Mouse (Mus musculus) forebrain, embryonic 16.5 days (tissue): ENCODE measurements around the gene Cd24a. TPM values are rescaled to one million over a fixed set of nuclear protein-coding genes. Genes with fewer than 3 reads are reported as not detected.

Experiments
- ATAC-seq: fragments of 200-750 bp; cut with Nextera tagmentation; 2 replicates; pipeline ENCODE4 v1.8.0; 2017; ENCODE audit warnings: mild to moderate bottlenecking, moderate library complexity
- H3K27ac ChIP-seq: fragments of 300-500 bp; sonication (generic); 2 replicates; pipeline ENCODE4 v1.5.1; 2014; ENCODE audit warnings: low read length, control low read depth
- H3K27me3 ChIP-seq: fragments of 300-500 bp; sonication (generic); replicated peaks from 2 replicates; pipeline ENCODE4 v1.6.1; 2014; ENCODE audit warnings: low read length; ENCODE audit not compliant: control insufficient read depth, insufficient read depth
- H3K36me3 ChIP-seq: fragments of 300-500 bp; sonication (generic); 2 replicates; pipeline ENCODE4 v1.6.1; 2014; ENCODE audit not compliant: control insufficient read depth, insufficient read depth
- H3K4me1 ChIP-seq: fragments of 300-500 bp; sonication (generic); replicated peaks from 2 replicates; pipeline ENCODE4 v1.6.1; 2014; ENCODE audit warnings: low read length; ENCODE audit not compliant: control insufficient read depth, insufficient read depth
- H3K4me2 ChIP-seq: fragments of 300-500 bp; sonication (generic); 2 replicates; pipeline ENCODE4 v1.6.1; 2014; ENCODE audit warnings: mild to moderate bottlenecking, low read length, control low read depth
- H3K4me3 ChIP-seq: fragments of 300-500 bp; sonication (generic); replicated peaks from 2 replicates; pipeline ENCODE4 v1.5.1; 2014; ENCODE audit warnings: mild to moderate bottlenecking, low read length, control low read depth
- H3K9ac ChIP-seq: fragments of 300-500 bp; sonication (generic); replicated peaks from 2 replicates; pipeline ENCODE4 v1.6.1; 2014; ENCODE audit warnings: low read depth, low read length, control low read depth
- H3K9me3 ChIP-seq: fragments of 300-500 bp; sonication (generic); 2 replicates; pipeline ENCODE4 v1.6.1; 2016; ENCODE audit warnings: low read length; ENCODE audit not compliant: control insufficient read depth
- WGBS: fragments of 180-500 bp; shearing (Covaris S2); extraction: QIAGEN DNeasy Blood & Tissue Kit; methylation state at CpG from one replicate; pipeline ENCODE4 v1.1.7; 2014; 5-methylcytosine and 5-hydroxymethylcytosine counted together
- polyA plus RNA-seq: library from polyadenylated mRNA; unstranded; fragments of >200 nt; fragmentation: Nextera tagmentation; extraction: Ambion mirVana; gene quantifications from 2 replicates; pipeline ENCODE4 v1.2.1, GENCODE M21; 2015

Cd24a gene
- polyA plus RNA-seq, 1 experiment from 2014 or later: 918 TPM

GRCm38 (mm10) chr10:43594894-43595293 is 16.8 kb downstream of the Cd24a start:
- no peaks in the 10 kb centered on the region for H3K4me1 ChIP-seq
- no peaks in the 10 kb centered on the region for H3K36me3 ChIP-seq
- H3K4me3 ChIP-seq: no peak overlapping the region
- no peak overlapping the region for H3K27ac ChIP-seq
- no peak overlapping the region for H3K9ac ChIP-seq
- WGBS: 70% methylated on average over 3 of the region's 3 CpGs
- no peaks in the 10 kb centered on the region for H3K27me3 ChIP-seq
- H3K4me2 ChIP-seq: no peak overlapping the region
- no peak for ATAC-seq
- H3K9me3 ChIP-seq: no peaks in the 10 kb centered on the region

DNA sequence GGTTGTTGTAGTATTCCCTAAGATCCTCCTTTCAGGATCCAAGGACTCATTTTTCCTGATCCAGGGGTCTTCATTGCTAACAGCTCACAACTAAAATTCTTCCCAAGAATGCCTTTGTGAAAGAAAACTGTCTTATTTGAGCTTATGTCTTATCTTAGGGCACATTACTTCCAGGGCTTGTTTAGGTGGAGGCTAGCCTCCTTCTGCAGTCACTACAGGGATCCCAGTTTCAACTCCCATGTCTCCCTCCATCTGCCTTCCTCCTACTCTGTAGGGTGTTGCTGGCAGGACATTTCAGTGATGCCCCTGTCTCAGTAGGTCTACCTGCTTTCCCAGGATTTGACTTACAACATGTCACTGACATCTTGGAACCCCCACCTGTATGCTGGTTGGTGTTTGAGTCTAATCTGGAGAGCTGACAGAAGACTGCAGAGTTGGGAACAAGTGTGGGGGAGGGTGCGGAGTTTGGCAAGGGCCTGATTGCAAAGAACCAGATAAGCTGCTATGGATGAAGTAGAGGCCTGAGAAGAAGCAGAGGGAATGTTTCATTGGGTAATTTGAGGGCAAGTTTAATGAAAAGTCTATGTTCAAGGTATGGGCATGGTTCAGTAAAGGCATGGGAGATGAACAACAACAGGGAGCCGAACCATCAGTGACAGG is 20.1 kb downstream of the Cd24a start:
- WGBS: 85% methylated on average over 2 of the region's 2 CpGs
- no peaks in the 10 kb centered on the region for H3K27me3 ChIP-seq
- no peak overlapping the region for H3K9ac ChIP-seq
- no peaks in the 10 kb centered on the region for H3K9me3 ChIP-seq
- H3K4me2 ChIP-seq: no peak overlapping the region
- no peak overlapping the region for H3K27ac ChIP-seq
- H3K36me3 ChIP-seq: no peaks in the 10 kb centered on the region
- peaks cover 17% of the 10 kb centered on the region for H3K4me1 ChIP-seq
- H3K4me3 ChIP-seq: no peak overlapping the region
- no peak for ATAC-seq

GRCm38 (mm10) chr10:43601039-43601438 is 23.0 kb downstream of the Cd24a start:
- Histone ChIP-seq H3K4me1 (peaks cover 17% of the 10 kb centered on the region), H3K4me2 (no peak overlapping the region), H3K9me3 (no peaks in the 10 kb centered on the region), H3K4me3 (no peak overlapping the region), H3K27ac (peak overlapping the region; percentile 84), H3K27me3 (no peaks in the 10 kb centered on the region), H3K36me3 (no peaks in the 10 kb centered on the region), H3K9ac (no peak overlapping the region)
- ATAC-seq: no peak
- WGBS: 85% methylated on average over 1 of the region's 1 CpGs

GRCm38 (mm10) chr10:43601511-43602396 is 23.7 kb downstream of the Cd24a start:
- H3K9ac ChIP-seq: no peak overlapping the region
- peaks cover 17% of the 10 kb centered on the region for H3K4me1 ChIP-seq
- H3K9me3 ChIP-seq: no peaks in the 10 kb centered on the region
- 30% methylated on average over 14 of the region's 14 CpGs for WGBS
- H3K4me3 ChIP-seq: no peak overlapping the region
- ATAC-seq: peak; percentile 83
- H3K36me3 ChIP-seq: no peaks in the 10 kb centered on the region
- H3K27me3 ChIP-seq: no peaks in the 10 kb centered on the region
- H3K4me2 ChIP-seq: peak overlapping the region; percentile 29; the same call in 1 of the 2 replicates
- H3K27ac ChIP-seq: peak overlapping the region; percentile 84

DNA sequence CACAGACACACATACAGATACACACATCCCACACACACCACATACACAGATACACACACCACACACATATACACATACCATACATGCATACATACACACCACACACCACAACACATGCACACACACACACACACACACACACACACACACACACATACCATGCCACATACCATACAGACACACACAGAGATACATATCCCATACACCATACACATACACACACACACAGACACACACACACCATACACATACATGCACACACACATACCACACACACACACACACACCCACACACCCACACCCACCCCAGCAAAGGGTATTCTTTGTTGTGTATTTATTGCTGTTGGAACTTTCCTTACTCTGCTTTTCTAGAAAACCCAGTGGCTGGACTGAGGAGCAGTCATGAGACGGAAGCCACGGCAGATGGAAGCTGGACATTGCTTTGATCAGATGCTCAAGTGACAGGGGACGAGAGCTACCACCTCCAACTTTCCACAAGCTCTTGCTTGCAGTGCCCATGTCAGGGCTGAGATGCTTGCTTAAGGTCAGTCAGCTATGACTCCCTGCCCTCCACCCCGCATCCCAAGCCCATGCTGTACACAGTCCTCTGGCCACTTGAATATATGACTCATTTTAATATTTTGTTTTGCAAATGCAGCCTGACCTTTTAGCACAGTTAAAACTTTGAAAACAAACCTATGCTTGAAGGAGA is 26.0 kb downstream of the Cd24a start:
- Histone ChIP-seq H3K9ac (no peak overlapping the region), H3K27ac (no peak overlapping the region), H3K27me3 (no peaks in the 10 kb centered on the region), H3K4me2 (no peak overlapping the region), H3K4me3 (no peak overlapping the region), H3K9me3 (no peaks in the 10 kb centered on the region), H3K36me3 (no peaks in the 10 kb centered on the region), H3K4me1 (peaks cover 17% of the 10 kb centered on the region)
- 86% methylated on average over 4 of the region's 4 CpGs for WGBS
- no peak for ATAC-seq

- ATAC-seq: no peak
- WGBS: 86% methylated on average over 10 of the region's 10 CpGs
- Histone ChIP-seq H3K9me3 (no peaks in the 10 kb centered on the region), H3K4me3 (no peak overlapping the region), H3K27me3 (no peaks in the 10 kb centered on the region), H3K4me1 (peaks cover 17% of the 10 kb centered on the region), H3K27ac (no peak overlapping the region), H3K36me3 (no peaks in the 10 kb centered on the region), H3K9ac (no peak overlapping the region), H3K4me2 (no peak overlapping the region)
Observed at GRCm38 (mm10) chr10:43604687-43605250, 26.7 kb downstream of the Cd24a start.

GRCm38 (mm10) chr10:43605901-43606300 is 27.8 kb downstream of the Cd24a start:
- Histone ChIP-seq H3K9ac (no peak overlapping the region), H3K27me3 (no peaks in the 10 kb centered on the region), H3K4me1 (peaks cover 15% of the 10 kb centered on the region), H3K4me2 (no peak overlapping the region), H3K4me3 (no peak overlapping the region), H3K27ac (no peak overlapping the region), H3K9me3 (no peaks in the 10 kb centered on the region), H3K36me3 (no peaks in the 10 kb centered on the region)
- no peak for ATAC-seq
- WGBS: 78% methylated on average over 7 of the region's 7 CpGs

- Histone ChIP-seq H3K4me3 (no peak overlapping the region), H3K4me2 (no peak overlapping the region), H3K4me1 (no peaks in the 10 kb centered on the region), H3K36me3 (no peaks in the 10 kb centered on the region), H3K9me3 (no peaks in the 10 kb centered on the region), H3K9ac (no peak overlapping the region), H3K27ac (no peak overlapping the region), H3K27me3 (no peaks in the 10 kb centered on the region)
- WGBS: 94% methylated on average over 5 of the region's 5 CpGs
- no peak for ATAC-seq
Observed at GRCm38 (mm10) chr10:43609507-43609906, 31.4 kb downstream of the Cd24a start.

- Histone ChIP-seq H3K36me3 (no peaks in the 10 kb centered on the region), H3K4me3 (no peak overlapping the region), H3K27me3 (no peaks in the 10 kb centered on the region), H3K9ac (no peak overlapping the region), H3K4me2 (no peak overlapping the region), H3K27ac (no peak overlapping the region), H3K9me3 (no peaks in the 10 kb centered on the region), H3K4me1 (no peaks in the 10 kb centered on the region)
- WGBS: 97% methylated on average over 2 of the region's 2 CpGs
- ATAC-seq: no peak
Observed at GRCm38 (mm10) chr10:43609958-43610357, 31.9 kb downstream of the Cd24a start.
